Mouse (Mus musculus) ES-E14 (cell line): ENCODE measurements at regions not wholly inside any gene's neighbourhood (a gene's known extent, or its start where the extent isn't known, plus 50 kb on each side); places are given as distances from the start of the nearest gene placed in this dataset.

ENCODE experiments used
- CHD2 ChIP-seq: IDR thresholded peaks from 2 replicates; pipeline ENCODE4 v1.6.1; 2014; ENCODE audit warnings: mild to moderate bottlenecking, low read depth, low read length, inconsistent platforms
- ZC3H11A ChIP-seq: IDR thresholded peaks from 2 replicates; pipeline ENCODE4 v1.6.1; 2012; ENCODE audit warnings: low read depth, mild to moderate bottlenecking, inconsistent platforms, low read length, borderline replicate concordance
- ZNF384 ChIP-seq: IDR thresholded peaks from 2 replicates; pipeline ENCODE4 v1.6.1; 2012; ENCODE audit warnings: low read depth, low read length, inconsistent platforms

- TF ChIP-seq ZNF384 (no peak), ZC3H11A (no peak), CHD2 (no peak)
Observed at GRCm38 (mm10) chr1:169024531-169024930, 506.7 kb downstream of the Nuf2 start.
